Mouse (Mus musculus) stomach, postnatal 0 days (tissue): ENCODE measurements around the gene Ltn1.

Experiments
- CTCF ChIP-seq: IDR thresholded peaks from 2 replicates; pipeline ENCODE4 v1.5.1; 2016; ENCODE audit warnings: antibody characterized with exemption, low read depth, mild to moderate bottlenecking, moderate library complexity
- EP300 ChIP-seq: optimal IDR thresholded peaks from 2 replicates; pipeline ENCODE3; 2016; ENCODE audit warnings: antibody characterized with exemption

- TF ChIP-seq CTCF (no peak), EP300 (no peak)
Observed at GRCm38 (mm10) chr16:87438697-87439096, 6.3 kb upstream of the Ltn1 start.
